Mouse (Mus musculus): ENCODE data around the gene Zfp322a. TPM values are rescaled to one million over a fixed set of nuclear protein-coding genes. Genes with fewer than 3 reads are reported as not detected.
"Not testable (repeated sequence)": the region's sequence is repeated elsewhere in the genome, so short reads cannot be mapped to it uniquely, and the experiment has no call there.

The Zfp322a gene
- polyA plus RNA-seq, 1 experiment from 2014 or later: 67.5 TPM

DNA sequence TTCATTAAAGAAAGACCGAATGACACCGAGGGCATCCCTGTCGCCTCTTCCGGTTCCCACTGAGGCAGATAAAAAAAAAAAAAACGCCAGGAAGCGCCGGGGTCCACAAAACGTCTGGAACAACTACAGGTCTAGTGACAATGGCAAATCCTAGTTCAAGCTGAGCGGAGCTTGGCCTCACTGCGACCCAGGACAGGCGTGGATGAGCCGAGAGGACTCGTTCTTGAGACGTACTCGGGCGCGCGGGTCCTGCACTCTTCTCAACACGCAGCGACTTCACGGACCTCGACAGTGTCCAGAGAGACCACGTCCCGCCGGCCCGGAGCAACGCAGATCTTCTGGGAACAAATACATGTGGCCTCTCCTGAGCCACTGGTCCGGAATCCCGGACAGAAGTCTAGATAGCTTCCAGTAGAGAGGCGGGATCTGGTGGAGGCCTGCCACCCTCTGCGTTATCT lies 27.3 kb upstream of the Zfp322a start:
- peaks cover 41% of the 10 kb centered on the region for H3K27me3 ChIP-seq

DNA sequence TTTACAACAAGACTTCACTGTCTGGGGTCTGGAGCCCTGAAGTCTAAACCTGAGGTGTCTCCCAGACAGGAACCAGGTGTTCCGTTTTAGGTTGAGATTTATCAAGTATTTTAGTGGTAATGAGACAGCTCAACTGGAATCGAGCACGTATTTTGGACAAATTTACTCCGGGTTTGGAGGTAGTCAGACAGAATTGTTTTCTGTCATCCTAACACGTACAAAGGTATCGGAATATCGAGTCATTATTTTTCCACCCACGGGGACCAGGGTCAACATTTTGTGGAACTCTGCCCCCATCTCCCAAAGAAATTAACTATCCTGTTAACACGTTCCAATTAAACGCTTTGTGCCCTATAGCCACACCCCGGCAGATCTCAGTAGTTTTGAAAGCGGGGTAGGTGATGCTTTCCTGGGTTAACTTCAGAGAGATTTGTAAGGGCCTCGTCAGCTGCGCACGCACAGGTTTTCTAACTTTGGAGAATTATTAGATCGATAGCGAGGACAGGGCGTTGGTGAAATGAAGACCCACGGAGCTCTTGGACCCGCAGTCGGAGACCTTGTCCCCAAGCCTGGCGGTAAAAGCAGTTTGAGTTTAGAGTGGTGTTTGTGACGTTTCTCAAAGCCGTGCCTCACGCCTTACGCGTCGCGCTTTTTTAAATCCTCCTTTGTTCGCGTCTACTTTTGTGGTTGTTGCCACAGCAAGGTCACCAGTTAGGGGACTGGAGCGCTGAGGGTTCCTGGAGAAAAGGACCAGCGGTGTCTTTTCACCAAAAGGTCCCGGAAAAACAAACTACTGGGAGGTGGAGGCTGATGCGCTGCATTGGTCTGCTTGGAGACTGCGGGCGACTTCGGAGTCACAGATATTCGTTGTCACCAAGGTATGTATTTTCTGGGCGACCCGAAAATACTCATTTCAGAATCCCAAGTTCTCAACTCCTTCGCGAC lies 26.6 kb upstream of the Zfp322a start:
- H3K9me3 ChIP-seq: no peaks in the 10 kb centered on the region
- no peaks in the 10 kb centered on the region for H3K4me1 ChIP-seq
- H3K27me3 ChIP-seq: peaks cover 41% of the 10 kb centered on the region
- H3K4me2 ChIP-seq (replicated peaks): peak overlapping the region; percentile 69
- H3K4me3 ChIP-seq: peak overlapping the region; percentile 44
- peak overlapping the region; percentile 44; the same call in 1 of the 2 replicates for H3K9ac ChIP-seq
- WGBS: 3% methylated on average over 43 of the region's 43 CpGs
- H3K27ac ChIP-seq: no peak overlapping the region
- H3K36me3 ChIP-seq: no peaks in the 10 kb centered on the region
- ATAC-seq (ENCODE audit: insufficient number of reproducible peaks, insufficient read depth, low FRiP score, low TSS enrichment): no peak

More for the DNA sequence above, 27.3 kb upstream of the Zfp322a start:
- Histone ChIP-seq H3K9ac (no peak overlapping the region), H3K36me3 (no peaks in the 10 kb centered on the region), H3K4me2 (replicated peaks) (peak overlapping the region; percentile 69), H3K9me3 (no peaks in the 10 kb centered on the region), H3K4me1 (no peaks in the 10 kb centered on the region), H3K4me3 (peak overlapping the region; percentile 44), H3K27ac (no peak overlapping the region)
- WGBS: under 1% methylated on average over 31 of the region's 31 CpGs
- ATAC-seq (ENCODE audit: insufficient number of reproducible peaks, insufficient read depth, low FRiP score, low TSS enrichment): no peak

DNA sequence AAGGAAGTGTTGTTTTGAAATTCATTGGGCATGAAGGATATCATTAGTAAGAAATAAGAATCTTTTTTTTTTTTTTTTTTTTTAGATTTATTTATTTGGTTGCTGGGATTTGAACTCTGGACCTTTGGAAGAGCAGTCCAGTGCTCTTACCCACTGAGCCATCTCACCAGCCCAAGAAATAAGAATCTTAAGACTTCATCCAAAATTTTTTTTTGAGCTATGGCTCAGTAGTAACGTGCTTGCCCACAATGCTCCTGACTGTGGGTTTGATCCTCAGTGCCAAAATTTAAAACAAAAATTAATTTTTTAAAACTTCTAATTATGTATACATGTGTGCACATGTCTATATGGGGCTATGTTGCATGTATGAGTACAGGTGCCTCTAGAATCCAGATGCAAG lies 18.5 kb upstream of the Zfp322a start:
- ATAC-seq (ENCODE audit: insufficient number of reproducible peaks, insufficient read depth, low FRiP score, low TSS enrichment): no peak
- no peaks in the 10 kb centered on the region for H3K36me3 ChIP-seq
- no peak overlapping the region for H3K4me2 ChIP-seq (replicated peaks)
- no peaks in the 10 kb centered on the region for H3K27me3 ChIP-seq
- no peak overlapping the region for H3K27ac ChIP-seq
- H3K9me3 ChIP-seq: no peaks in the 10 kb centered on the region
- H3K9ac ChIP-seq: no peak overlapping the region
- 83% methylated on average over 1 of the region's 1 CpGs for WGBS
- H3K4me1 ChIP-seq: no peaks in the 10 kb centered on the region
- H3K4me3 ChIP-seq: no peak overlapping the region

DNA sequence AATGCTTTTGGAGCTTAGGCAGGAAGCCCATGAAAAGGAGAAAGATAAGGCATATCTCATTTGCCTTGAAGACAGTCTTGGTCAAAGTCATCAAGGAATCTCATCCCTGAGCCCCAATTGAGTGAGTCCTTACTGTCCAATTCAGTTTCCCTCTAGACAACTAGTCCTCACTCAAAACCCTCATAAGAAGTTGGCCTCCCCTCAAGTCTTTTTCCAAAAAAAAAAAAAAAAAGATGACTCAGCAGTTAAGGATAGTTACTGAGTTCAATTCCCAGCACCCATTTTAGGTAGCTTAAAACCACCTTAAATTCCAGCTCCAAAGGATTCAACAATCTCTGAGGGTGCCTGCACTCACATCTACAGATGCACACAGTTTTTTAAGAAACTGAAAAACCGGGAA lies 14.1 kb upstream of the Zfp322a start:
- Histone ChIP-seq H3K9me3 (no peaks in the 10 kb centered on the region), H3K4me2 (replicated peaks) (no peak overlapping the region), H3K27me3 (no peaks in the 10 kb centered on the region), H3K4me3 (no peak overlapping the region), H3K27ac (no peak overlapping the region), H3K36me3 (no peaks in the 10 kb centered on the region), H3K4me1 (no peaks in the 10 kb centered on the region), H3K9ac (no peak overlapping the region)
- ATAC-seq (ENCODE audit: insufficient number of reproducible peaks, insufficient read depth, low FRiP score, low TSS enrichment): no peak
- 56% methylated on average over 1 of the region's 1 CpGs for WGBS

DNA sequence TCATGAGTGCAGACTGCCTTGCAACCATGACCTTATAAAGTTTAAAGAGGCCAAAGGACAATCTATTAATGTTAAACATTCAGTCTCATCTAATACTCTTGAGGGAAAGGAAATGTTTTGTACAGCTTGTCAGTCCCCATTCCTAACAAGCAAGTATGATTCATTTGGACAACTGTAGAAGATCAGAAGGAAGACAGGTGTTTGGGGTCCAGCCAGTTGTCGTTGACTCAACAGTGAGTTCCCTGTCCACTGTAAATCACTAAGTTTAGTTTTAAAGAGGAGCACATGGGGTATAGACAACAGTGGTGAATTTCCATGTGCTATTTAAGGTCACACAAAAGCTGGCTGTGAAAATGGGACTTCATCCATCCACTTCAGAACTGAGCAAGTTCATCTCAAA lies 3.4 kb upstream of the Zfp322a start:
- H3K4me2 ChIP-seq (replicated peaks): no peak overlapping the region
- no peak overlapping the region for H3K27ac ChIP-seq
- H3K27me3 ChIP-seq: no peaks in the 10 kb centered on the region
- no peaks in the 10 kb centered on the region for H3K9me3 ChIP-seq
- no peaks in the 10 kb centered on the region for H3K36me3 ChIP-seq
- H3K9ac ChIP-seq: no peak overlapping the region
- H3K4me3 ChIP-seq: no peak overlapping the region
- 71% methylated on average over 1 of the region's 1 CpGs for WGBS
- ATAC-seq (ENCODE audit: insufficient number of reproducible peaks, insufficient read depth, low FRiP score, low TSS enrichment): no peak
- peaks cover 7% of the 10 kb centered on the region for H3K4me1 ChIP-seq

DNA sequence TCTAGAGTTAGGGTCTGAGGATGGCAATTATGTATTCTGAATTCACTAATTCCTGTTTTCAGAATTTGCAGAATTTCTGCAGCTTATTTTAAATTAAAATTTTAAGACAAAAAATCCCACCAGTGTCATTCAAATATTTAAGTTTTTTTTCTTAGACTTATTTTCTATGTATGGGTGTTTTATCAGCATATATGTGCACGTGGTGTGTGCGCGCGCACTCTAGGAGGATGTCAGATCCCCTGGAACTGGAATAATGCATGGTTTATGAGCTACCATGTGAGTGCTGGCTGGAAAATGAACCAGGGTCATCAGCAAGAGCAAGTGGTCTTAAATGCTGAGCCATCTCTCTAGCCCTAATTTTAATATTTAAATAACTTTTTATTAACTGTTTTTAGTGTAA lies 1.1 kb upstream of the Zfp322a start:
- no peak for ATAC-seq (ENCODE audit: insufficient number of reproducible peaks, insufficient read depth, low FRiP score, low TSS enrichment)
- H3K27ac ChIP-seq: no peak overlapping the region
- H3K36me3 ChIP-seq: 0 out of 2 replicates have a peak, but pooled peaks cover 2% of the 10 kb centered on the region
- peak overlapping the region; percentile 73 for H3K4me2 ChIP-seq (replicated peaks)
- peaks cover 18% of the 10 kb centered on the region for H3K4me1 ChIP-seq
- no peaks in the 10 kb centered on the region for H3K9me3 ChIP-seq
- 92% methylated on average over 4 of the region's 4 CpGs for WGBS
- peak overlapping the region; percentile 75; the same call in 1 of the 2 replicates for H3K9ac ChIP-seq
- no peaks in the 10 kb centered on the region for H3K27me3 ChIP-seq
- 0 out of 2 replicates have a peak overlapping the region, but pooled peaks have one; percentile 80 for H3K4me3 ChIP-seq

DNA sequence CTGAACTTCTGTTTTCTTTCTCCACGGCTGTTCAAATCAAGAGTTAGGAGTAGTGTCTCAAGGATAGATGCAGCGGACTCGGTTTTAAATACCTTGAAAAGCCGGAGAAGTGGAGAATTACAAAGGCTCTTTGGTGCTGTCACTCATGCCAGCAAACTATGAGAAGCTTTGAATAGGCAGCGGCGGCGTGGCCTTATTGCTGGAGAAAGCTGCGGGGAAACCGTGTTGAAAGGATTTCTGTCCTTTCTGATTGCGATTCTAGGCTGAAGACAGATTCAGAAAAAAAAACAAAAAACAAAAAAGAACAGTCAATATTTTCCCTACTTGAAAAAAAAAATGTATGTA lies 385 bp upstream of the Zfp322a start:
- Histone ChIP-seq H3K4me1 (peaks cover 18% of the 10 kb centered on the region), H3K27ac (peak overlapping the region; percentile 95), H3K27me3 (no peaks in the 10 kb centered on the region), H3K36me3 (0 out of 2 replicates have a peak, but pooled peaks cover 2% of the 10 kb centered on the region), H3K9ac (peak overlapping the region; percentile 75; the same call in 1 of the 2 replicates), H3K9me3 (no peaks in the 10 kb centered on the region), H3K4me2 (replicated peaks) (peak overlapping the region; percentile 73), H3K4me3 (peak overlapping the region; percentile 80)
- WGBS: under 1% methylated on average over 10 of the region's 10 CpGs
- 0 out of 2 replicates have a peak, but pooled peaks have one; percentile 3 for ATAC-seq (ENCODE audit: insufficient number of reproducible peaks, insufficient read depth, low FRiP score, low TSS enrichment)

DNA sequence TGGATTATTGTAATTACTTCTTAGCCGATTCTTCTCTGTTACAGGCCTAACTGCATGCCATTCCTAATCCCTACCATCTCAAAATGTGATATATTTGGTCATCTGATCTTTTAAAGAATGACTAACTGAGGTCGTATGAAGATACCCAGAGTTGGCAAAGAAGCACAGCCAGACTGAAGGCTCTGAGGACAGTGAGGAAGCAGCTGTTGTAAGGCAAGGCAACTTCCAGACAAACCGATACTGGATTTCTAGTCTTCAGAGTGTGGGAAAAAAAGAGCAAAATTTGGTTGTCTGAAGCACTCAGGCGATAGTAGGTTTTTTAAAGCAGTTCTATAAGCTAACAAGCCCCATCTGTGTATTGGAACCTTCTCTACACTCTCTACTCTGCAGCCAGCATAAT lies 7.5 kb downstream of the Zfp322a start:
- no peak for ATAC-seq (ENCODE audit: insufficient number of reproducible peaks, insufficient read depth, low FRiP score, low TSS enrichment)
- 89% methylated on average over 4 of the region's 4 CpGs for WGBS

DNA sequence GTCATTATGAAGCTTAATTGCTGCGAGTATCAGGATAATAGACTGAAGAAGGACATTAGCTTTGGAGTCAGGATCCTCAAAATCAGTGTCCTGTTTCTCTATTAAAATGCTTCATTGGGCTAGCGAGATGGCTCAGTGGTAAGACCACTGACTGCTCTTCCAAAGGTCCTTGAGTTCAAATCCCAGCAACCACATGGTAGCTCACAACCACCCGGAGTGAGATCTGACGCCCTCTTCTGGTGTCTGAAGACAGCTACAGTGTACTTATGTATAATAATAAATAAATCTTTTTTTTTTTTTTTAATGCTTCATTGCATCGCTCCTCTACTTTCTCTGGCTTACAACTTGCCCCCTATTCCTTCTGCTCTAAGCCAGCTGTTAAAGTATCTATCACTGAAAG lies 14.5 kb downstream of the Zfp322a start:
- WGBS: 85% methylated on average over 5 of the region's 5 CpGs
- peaks cover 47% of the 10 kb centered on the region for H3K36me3 ChIP-seq
- ATAC-seq (ENCODE audit: insufficient number of reproducible peaks, insufficient read depth, low FRiP score, low TSS enrichment): not testable (repeated sequence)

More for the DNA sequence above, 7.5 kb downstream of the Zfp322a start:
- no peak overlapping the region for H3K9ac ChIP-seq
- H3K27ac ChIP-seq: no peak overlapping the region
- H3K4me2 ChIP-seq (replicated peaks): no peak overlapping the region
- no peaks in the 10 kb centered on the region for H3K27me3 ChIP-seq
- no peak overlapping the region for H3K4me3 ChIP-seq
- H3K4me1 ChIP-seq: peaks cover 2% of the 10 kb centered on the region
- peaks cover 54% of the 10 kb centered on the region for H3K36me3 ChIP-seq
- H3K9me3 ChIP-seq: no peaks in the 10 kb centered on the region

DNA sequence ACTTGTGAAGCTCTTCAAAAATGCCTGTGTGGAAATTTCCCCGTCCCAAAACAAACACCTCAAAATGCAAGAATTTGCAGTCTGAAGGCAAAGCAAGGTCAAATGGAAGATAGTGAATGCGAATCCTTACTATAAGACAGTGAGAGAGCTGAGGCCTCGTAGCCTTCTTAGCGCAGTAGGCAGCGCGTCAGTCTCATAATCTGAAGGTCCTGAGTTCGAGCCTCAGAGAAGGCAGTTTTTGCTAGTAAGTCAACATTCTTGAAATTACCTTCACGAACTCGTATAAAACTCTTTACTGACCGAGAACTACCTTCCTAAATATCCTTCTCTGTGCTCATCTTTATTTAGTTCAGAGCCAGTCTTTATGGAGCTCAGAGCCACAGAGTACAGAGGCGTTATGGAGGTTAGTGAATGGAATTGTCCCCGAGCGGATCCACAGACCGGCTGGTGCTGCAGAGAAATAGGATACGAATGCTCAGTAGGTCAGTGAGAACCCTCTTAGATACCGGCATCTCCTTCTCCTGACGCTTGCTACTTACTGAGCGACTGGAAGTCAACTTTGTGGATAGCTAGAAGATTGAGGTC lies 51.6 kb downstream of the Zfp322a start:
- Histone ChIP-seq H3K9me3 (no peaks in the 10 kb centered on the region), H3K27ac (no peak overlapping the region), H3K9ac (no peak overlapping the region), H3K4me2 (replicated peaks) (0 out of 2 replicates have a peak overlapping the region, but pooled peaks have one; percentile 0), H3K36me3 (no peaks in the 10 kb centered on the region), H3K4me3 (no peak overlapping the region), H3K27me3 (peaks cover 23% of the 10 kb centered on the region), H3K4me1 (no peaks in the 10 kb centered on the region)
- WGBS: 4% methylated on average over 18 of the region's 18 CpGs
- no peak for ATAC-seq (ENCODE audit: insufficient number of reproducible peaks, insufficient read depth, low FRiP score, low TSS enrichment)

More for the DNA sequence above, 14.5 kb downstream of the Zfp322a start:
- not testable (repeated sequence) for H3K27me3 ChIP-seq; H3K9ac ChIP-seq; H3K4me2 ChIP-seq (replicated peaks); H3K27ac ChIP-seq; H3K4me3 ChIP-seq; H3K9me3 ChIP-seq; H3K4me1 ChIP-seq

DNA sequence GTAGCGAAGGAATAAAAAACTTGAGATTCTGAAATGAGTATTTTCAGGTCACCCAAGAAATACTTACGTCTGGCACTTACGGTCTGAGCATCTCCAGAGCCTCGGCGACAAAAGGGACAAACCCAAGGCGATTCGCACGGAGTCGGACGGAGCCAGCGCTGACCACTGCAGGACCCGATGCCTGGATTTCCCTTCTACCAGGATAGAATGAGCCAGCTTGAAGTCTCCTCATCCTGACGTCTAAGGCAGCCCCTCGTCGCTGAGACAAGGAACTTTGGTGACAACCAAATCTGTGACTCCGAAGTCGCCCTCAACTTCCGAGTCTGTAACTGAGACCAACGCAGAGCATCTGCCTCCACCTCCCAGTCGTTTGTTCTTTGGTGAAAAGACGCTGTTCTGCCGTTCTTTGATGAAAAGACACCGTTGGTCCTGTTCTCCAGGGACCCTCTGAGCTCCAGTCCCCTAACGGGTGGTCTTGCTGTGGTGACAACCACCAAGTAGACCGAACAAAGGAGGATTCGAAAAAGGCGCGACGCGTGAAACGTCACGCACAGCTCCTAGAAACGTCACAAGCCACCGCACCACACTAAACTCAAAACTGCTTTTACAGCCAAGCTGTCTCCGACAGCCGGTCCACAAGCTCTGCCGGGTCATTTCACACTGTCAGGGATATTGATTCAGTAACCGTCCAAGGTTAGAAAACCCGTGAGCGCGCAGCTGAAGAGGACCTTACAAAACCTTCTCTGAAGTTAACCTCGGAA lies 55.9 kb downstream of the Zfp322a start:
- H3K4me1 ChIP-seq: no peaks in the 10 kb centered on the region
- 1% methylated on average over 42 of the region's 42 CpGs for WGBS
- ATAC-seq (ENCODE audit: insufficient number of reproducible peaks, insufficient read depth, low FRiP score, low TSS enrichment): no peak
- H3K9me3 ChIP-seq: no peaks in the 10 kb centered on the region
- peaks cover 39% of the 10 kb centered on the region for H3K27me3 ChIP-seq
- H3K9ac ChIP-seq: peak overlapping the region; percentile 6; the same call in 1 of the 2 replicates
- no peaks in the 10 kb centered on the region for H3K36me3 ChIP-seq
- no peak overlapping the region for H3K27ac ChIP-seq
- peak overlapping the region; percentile 61 for H3K4me2 ChIP-seq (replicated peaks)
- H3K4me3 ChIP-seq: peak overlapping the region; percentile 40
